Mouse (Mus musculus): ENCODE results near the gene Birc3. TPM values are rescaled to one million over a fixed set of nuclear protein-coding genes. Genes with fewer than 3 reads are reported as not detected.
"Not testable (repeated sequence)": the region's sequence is repeated elsewhere in the genome, so short reads cannot be mapped to it uniquely, and the experiment has no call there.

The Birc3 gene
- polyA plus RNA-seq, 1 experiment from 2014 or later: 6.0 TPM

DNA sequence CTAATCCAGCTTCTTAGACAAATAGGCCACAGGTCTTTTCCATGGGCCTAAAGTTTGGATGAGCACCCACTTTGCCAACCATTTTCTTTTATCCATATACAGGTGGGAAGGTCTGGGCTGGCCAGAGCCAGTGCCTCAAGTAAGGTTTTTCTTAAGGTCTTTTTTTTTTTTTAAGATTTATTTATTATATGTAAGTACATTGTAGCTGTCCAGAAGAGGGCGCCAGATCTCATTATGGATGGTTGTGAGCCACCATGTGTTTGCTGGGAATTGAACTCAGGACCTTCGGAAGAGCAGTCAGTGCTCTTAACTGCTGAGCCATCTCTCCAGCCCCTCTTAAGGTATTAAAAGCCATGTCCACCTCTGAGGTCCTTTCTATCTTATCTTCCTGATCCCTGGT, 6.0 kb downstream of the Birc3 start:
- H3K27ac ChIP-seq (ENCODE audit: poor library complexity, severe bottlenecking); ATAC-seq (ENCODE audit: insufficient number of reproducible peaks, low FRiP score); H3K9me3 ChIP-seq (replicated peaks); H3K27me3 ChIP-seq (replicated peaks); H3K4me3 ChIP-seq; H3K9ac ChIP-seq; H3K4me2 ChIP-seq; H3K4me1 ChIP-seq (replicated peaks); H3K36me3 ChIP-seq: not testable (repeated sequence)
- 73% methylated on average over 2 of the region's 2 CpGs for WGBS

DNA sequence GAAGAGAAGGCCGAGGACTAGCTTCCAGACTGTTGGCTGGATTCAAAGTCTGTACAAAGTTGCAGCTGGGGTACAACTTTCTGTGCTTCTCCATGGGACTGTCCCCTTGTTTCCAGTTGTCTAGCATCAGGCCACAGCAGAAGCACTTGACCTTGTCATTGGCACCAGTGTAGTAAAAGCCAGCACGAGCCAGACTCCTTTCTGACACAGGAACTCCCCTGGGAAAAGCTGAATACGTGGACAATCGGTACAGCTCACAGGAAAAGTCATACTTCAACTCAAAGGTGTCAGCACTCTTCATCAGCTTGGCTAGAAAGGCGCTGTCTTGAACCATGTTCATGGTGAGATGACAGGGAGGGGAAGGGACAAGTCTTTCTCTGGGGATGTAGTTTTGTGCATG, 12.0 kb downstream of the Birc3 start:
- Histone ChIP-seq H3K4me3 (no peak overlapping the region), H3K27me3 (replicated peaks) (no peaks in the 10 kb centered on the region), H3K4me2 (no peak overlapping the region), H3K9me3 (replicated peaks) (no peaks in the 10 kb centered on the region), H3K27ac (ENCODE audit: poor library complexity, severe bottlenecking) (no peak overlapping the region), H3K36me3 (peaks cover 6% of the 10 kb centered on the region; the same call in 1 of the 2 replicates), H3K4me1 (replicated peaks) (no peaks in the 10 kb centered on the region), H3K9ac (no peak overlapping the region)
- WGBS: 72% methylated on average over 5 of the region's 5 CpGs
- no peak for ATAC-seq (ENCODE audit: insufficient number of reproducible peaks, low FRiP score)

DNA sequence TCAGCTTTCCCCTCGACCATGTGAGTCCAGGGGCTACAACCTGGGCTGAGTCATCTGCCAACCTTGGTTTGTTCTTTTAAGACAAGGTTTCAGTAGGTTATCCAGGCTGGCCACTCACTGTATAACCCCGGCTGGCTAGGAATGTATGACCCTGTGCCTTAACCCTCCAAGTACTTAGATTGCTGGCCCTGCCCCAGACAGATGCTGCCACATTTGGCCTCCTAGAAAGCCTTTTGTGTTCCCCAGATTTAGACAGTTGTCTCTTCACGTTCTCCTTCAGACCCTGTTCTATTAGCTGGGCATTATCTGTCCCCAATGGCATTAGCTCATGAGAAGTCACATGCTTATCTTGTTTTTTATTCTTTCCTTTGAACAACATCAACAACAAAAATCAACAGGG, 17.1 kb downstream of the Birc3 start:
- no peak for ATAC-seq (ENCODE audit: insufficient number of reproducible peaks, low FRiP score)

GRCm38 (mm10) chr9:7855374-7855773, 17.6 kb downstream of the Birc3 start:
- H3K36me3 ChIP-seq: peaks cover 8% of the 10 kb centered on the region; the same call in 1 of the 2 replicates
- WGBS: 43% methylated on average over 1 of the region's 1 CpGs
- no peak for ATAC-seq (ENCODE audit: insufficient number of reproducible peaks, low FRiP score)

More for the DNA sequence above, 17.1 kb downstream of the Birc3 start:
- Histone ChIP-seq H3K27me3 (replicated peaks) (no peaks in the 10 kb centered on the region), H3K4me2 (no peak overlapping the region), H3K4me1 (replicated peaks) (peaks cover 3% of the 10 kb centered on the region; the same call in 1 of the 2 replicates), H3K36me3 (peaks cover 8% of the 10 kb centered on the region; the same call in 1 of the 2 replicates), H3K4me3 (no peak overlapping the region), H3K9ac (no peak overlapping the region), H3K27ac (ENCODE audit: poor library complexity, severe bottlenecking) (no peak overlapping the region), H3K9me3 (replicated peaks) (no peaks in the 10 kb centered on the region)
- 37% methylated on average over 3 of the region's 3 CpGs for WGBS

GRCm38 (mm10) chr9:7854196-7854595, 18.8 kb downstream of the Birc3 start:
- not testable (repeated sequence) for H3K9ac ChIP-seq; H3K4me2 ChIP-seq; H3K27me3 ChIP-seq (replicated peaks); H3K4me3 ChIP-seq; ATAC-seq (ENCODE audit: insufficient number of reproducible peaks, low FRiP score); H3K4me1 ChIP-seq (replicated peaks); H3K36me3 ChIP-seq; H3K27ac ChIP-seq (ENCODE audit: poor library complexity, severe bottlenecking); H3K9me3 ChIP-seq (replicated peaks)
- WGBS: 76% methylated on average over 14 of the region's 14 CpGs

More at GRCm38 (mm10) chr9:7855374-7855773, 17.6 kb downstream of the Birc3 start:
- Histone ChIP-seq H3K27me3 (replicated peaks) (no peaks in the 10 kb centered on the region), H3K4me3 (no peak overlapping the region), H3K9me3 (replicated peaks) (no peaks in the 10 kb centered on the region), H3K9ac (no peak overlapping the region), H3K27ac (ENCODE audit: poor library complexity, severe bottlenecking) (no peak overlapping the region), H3K4me2 (no peak overlapping the region), H3K4me1 (replicated peaks) (peaks cover 3% of the 10 kb centered on the region; the same call in 1 of the 2 replicates)

- H3K27me3 ChIP-seq (replicated peaks): no peaks in the 10 kb centered on the region
- no peak overlapping the region for H3K27ac ChIP-seq (ENCODE audit: poor library complexity, severe bottlenecking)
- no peak overlapping the region for H3K4me3 ChIP-seq
- no peak overlapping the region for H3K9ac ChIP-seq
- H3K4me2 ChIP-seq: no peak overlapping the region
- ATAC-seq (ENCODE audit: insufficient number of reproducible peaks, low FRiP score): 0 out of 2 replicates have a peak, but pooled peaks have one; percentile 36
- 52% methylated on average over 4 of the region's 4 CpGs for WGBS
- H3K9me3 ChIP-seq (replicated peaks): no peaks in the 10 kb centered on the region
- peaks cover 3% of the 10 kb centered on the region; the same call in 1 of the 2 replicates for H3K4me1 ChIP-seq (replicated peaks)
- peaks cover 12% of the 10 kb centered on the region for H3K36me3 ChIP-seq
Observed at GRCm38 (mm10) chr9:7852346-7853230, 20.4 kb downstream of the Birc3 start.

DNA sequence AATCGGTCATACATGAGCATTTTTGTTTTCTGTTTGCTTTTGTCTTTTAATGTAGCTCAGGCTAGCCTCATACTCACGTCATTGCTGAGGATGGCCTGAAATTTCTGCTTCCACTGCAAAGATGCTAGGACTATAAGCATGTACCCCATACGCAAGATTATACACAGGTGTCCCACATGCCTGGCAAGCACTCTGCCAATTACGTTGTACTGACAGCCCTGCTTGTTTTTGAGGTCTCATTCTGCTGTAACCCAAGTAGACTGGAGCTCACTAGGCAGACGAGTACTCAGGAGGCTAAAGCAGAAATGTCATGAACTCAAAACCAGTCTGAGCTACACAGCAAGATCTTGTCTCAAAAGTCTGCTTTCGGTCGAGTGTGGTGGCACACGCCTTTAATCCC, 21.1 kb downstream of the Birc3 start:
- H3K4me3 ChIP-seq: no peak overlapping the region
- H3K36me3 ChIP-seq: peaks cover 12% of the 10 kb centered on the region
- WGBS: 84% methylated on average over 8 of the region's 8 CpGs
- peaks cover 3% of the 10 kb centered on the region; the same call in 1 of the 2 replicates for H3K4me1 ChIP-seq (replicated peaks)
- H3K9ac ChIP-seq: no peak overlapping the region
- no peak overlapping the region for H3K27ac ChIP-seq (ENCODE audit: poor library complexity, severe bottlenecking)
- H3K27me3 ChIP-seq (replicated peaks): no peaks in the 10 kb centered on the region
- ATAC-seq (ENCODE audit: insufficient number of reproducible peaks, low FRiP score): no peak
- no peaks in the 10 kb centered on the region for H3K9me3 ChIP-seq (replicated peaks)
- no peak overlapping the region for H3K4me2 ChIP-seq

GRCm38 (mm10) chr9:7848191-7848590, 24.8 kb downstream of the Birc3 start:
- Histone ChIP-seq H3K36me3 (peaks cover 10% of the 10 kb centered on the region), H3K4me2 (no peak overlapping the region), H3K27ac (ENCODE audit: poor library complexity, severe bottlenecking) (no peak overlapping the region), H3K27me3 (replicated peaks) (no peaks in the 10 kb centered on the region), H3K4me1 (replicated peaks) (peaks cover 11% of the 10 kb centered on the region; the same call in 1 of the 2 replicates), H3K9ac (no peak overlapping the region), H3K9me3 (replicated peaks) (no peaks in the 10 kb centered on the region), H3K4me3 (no peak overlapping the region)
- WGBS: 89% methylated on average over 18 of the region's 18 CpGs
- ATAC-seq (ENCODE audit: insufficient number of reproducible peaks, low FRiP score): no peak

DNA sequence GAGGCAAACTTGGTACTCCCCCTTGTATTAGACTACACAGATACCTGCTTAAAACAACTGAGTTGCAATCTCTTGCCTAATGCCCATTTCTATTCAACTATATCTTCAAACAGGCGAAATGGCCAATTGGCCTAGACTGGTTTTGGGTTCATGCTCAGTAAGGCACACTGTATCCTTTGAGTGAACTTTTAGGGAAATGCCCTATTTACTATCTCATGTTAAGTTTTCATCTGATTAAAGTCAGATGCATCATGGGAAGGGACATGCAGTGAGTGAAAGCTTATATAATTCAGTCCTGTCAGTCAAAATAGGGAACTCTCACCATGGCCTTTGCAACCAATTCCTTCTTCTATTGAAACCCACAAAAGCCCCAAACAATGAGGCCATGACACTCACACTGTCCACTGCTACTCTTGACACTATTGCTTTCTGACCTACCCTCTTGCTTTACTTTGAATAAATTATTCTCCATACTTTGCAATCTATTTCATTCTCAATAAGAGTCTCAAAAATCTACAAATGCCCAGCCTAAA, 26.3 kb downstream of the Birc3 start:
- H3K27ac ChIP-seq (ENCODE audit: poor library complexity, severe bottlenecking): no peak overlapping the region
- H3K27me3 ChIP-seq (replicated peaks): no peaks in the 10 kb centered on the region
- H3K9me3 ChIP-seq (replicated peaks): no peaks in the 10 kb centered on the region
- 0 out of 2 replicates have a peak, but pooled peaks cover 8% of the 10 kb centered on the region for H3K4me1 ChIP-seq (replicated peaks)
- H3K9ac ChIP-seq: no peak overlapping the region
- H3K4me3 ChIP-seq: no peak overlapping the region
- ATAC-seq (ENCODE audit: insufficient number of reproducible peaks, low FRiP score): no peak
- WGBS: 84% methylated on average over 1 of the region's 1 CpGs
- H3K4me2 ChIP-seq: no peak overlapping the region
- peaks cover 10% of the 10 kb centered on the region for H3K36me3 ChIP-seq

DNA sequence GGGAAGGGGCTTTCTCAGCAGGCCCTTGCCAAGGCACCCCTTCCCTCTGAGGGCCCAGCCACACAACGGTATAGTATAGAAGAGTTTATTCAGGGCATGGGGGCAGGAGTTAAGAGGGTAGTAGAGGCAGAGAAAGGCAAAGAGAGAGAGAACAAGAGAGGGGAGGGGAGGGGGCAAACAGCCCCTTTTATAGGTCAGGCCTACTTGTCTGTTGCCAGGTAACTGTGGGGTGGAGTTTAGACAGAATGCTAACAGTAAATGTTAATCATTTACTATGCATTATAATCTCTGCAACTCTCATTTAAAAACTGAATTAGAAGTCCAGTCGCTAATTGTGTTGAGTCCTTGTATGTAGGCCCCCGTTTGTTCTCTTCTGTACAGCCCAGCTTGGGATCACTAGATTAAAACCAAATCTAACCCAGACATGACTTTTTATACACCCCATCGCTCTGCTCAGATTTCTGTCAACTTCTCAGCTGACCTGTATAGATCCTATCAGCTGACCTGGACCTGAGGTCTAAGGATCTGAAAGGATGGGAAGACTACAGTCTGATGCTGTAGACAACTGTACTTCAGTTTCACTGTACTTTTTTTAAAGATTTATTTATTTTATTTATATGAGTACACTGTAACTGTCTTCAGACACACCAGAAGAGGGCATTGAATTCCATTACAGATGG, 27.6 kb downstream of the Birc3 start:
- Histone ChIP-seq H3K27me3 (replicated peaks) (no peaks in the 10 kb centered on the region), H3K9me3 (replicated peaks) (no peaks in the 10 kb centered on the region), H3K4me1 (replicated peaks) (0 out of 2 replicates have a peak, but pooled peaks cover 8% of the 10 kb centered on the region), H3K4me2 (no peak overlapping the region), H3K27ac (ENCODE audit: poor library complexity, severe bottlenecking) (no peak overlapping the region), H3K9ac (no peak overlapping the region), H3K36me3 (peaks cover 10% of the 10 kb centered on the region), H3K4me3 (no peak overlapping the region)
- no peak for ATAC-seq (ENCODE audit: insufficient number of reproducible peaks, low FRiP score)
- WGBS: 76% methylated on average over 4 of the region's 4 CpGs

DNA sequence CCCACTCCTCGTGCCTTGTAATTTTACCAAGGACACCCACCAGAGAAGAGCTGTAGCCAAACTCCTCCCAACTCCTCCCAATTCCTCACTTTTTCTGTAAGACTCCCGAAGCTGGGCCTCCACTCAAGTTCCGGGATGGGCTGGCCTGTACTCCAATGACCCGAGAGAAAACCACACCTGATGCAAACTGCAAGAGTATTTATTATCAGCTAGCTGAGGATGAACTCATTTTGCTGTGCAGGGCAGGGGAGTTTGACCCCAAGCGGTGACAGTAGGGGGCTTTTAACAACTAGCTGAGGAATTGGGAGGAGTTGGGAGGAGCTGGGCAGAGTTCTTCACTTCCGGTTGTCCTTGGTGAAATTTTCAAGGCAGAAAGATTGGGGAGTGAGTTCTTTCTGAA, 31.8 kb downstream of the Birc3 start:
- Histone ChIP-seq H3K4me1 (replicated peaks) (0 out of 2 replicates have a peak, but pooled peaks cover 12% of the 10 kb centered on the region), H3K4me3 (no peak overlapping the region), H3K36me3 (no peaks in the 10 kb centered on the region), H3K27ac (ENCODE audit: poor library complexity, severe bottlenecking) (no peak overlapping the region), H3K9me3 (replicated peaks) (no peaks in the 10 kb centered on the region), H3K4me2 (no peak overlapping the region), H3K9ac (no peak overlapping the region), H3K27me3 (replicated peaks) (no peaks in the 10 kb centered on the region)
- ATAC-seq (ENCODE audit: insufficient number of reproducible peaks, low FRiP score): no peak
- WGBS: 67% methylated on average over 6 of the region's 6 CpGs
